Comparison of ENCODE assay signal across 8 mouse cellular contexts in the genomic region with DNA sequence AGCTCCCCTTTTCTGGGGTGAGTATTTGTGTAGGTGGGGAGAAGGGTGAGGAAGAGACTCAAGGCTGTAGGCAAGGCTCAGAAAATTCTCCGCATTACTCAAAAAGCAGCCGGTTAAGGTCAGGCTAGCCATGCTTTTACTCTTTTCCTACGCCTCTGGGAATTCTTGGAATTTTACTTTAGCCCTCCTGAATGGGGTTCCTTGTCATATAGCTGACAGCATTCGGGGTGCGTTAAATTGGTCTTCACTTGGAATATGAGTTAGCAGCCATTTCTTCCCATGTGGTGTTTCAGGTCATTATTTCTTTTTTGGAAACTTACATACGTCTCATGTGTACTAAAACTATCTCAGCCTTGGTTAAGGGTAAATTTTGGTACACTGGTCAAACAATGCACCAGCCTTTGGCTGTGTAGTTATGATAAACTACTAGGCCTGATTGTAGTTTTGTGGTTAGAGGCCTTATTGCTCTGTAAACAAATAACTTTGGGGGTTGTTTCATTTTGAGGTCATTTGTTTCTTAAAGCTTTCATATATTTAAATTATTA. TPM values are rescaled to one million over a fixed set of nuclear protein-coding genes. Genes with fewer than 3 reads are reported as not detected.
DNase-seq lines count a peak whose midpoint lies in the region; ATAC-seq and TF ChIP-seq lines count a peak whose summit lies in the region.

No protein-coding gene starts in this region.

- H3K4me3 ChIP-seq in forebrain, embryonic 15.5 days, result peak overlapping the region; percentile 86
- peak overlapping the region; percentile 63 to 65 for H3K4me3 ChIP-seq in liver, embryonic 14.5 days (ENCODE audit: insufficient read depth in 1 of 2, low read depth in 2 of 2, low read length in 2 of 2)

- WGBS in forebrain, embryonic 15.5 days, result 4% methylated on average over 6 of the region's 6 CpGs
- 7% methylated on average over 6 of the region's 6 CpGs for WGBS in liver, embryonic 14.5 days (ENCODE audit: insufficient replicate concordance)

- H3K27me3 ChIP-seq in forebrain, embryonic 15.5 days, result no peaks in the 10 kb centered on the region
- peaks cover 18% of the 10 kb centered on the region for H3K27me3 ChIP-seq in liver, embryonic 14.5 days (ENCODE audit: control insufficient read depth, insufficient read depth, low read length)

- no peak for TF ChIP-seq EP300 in liver, embryonic 14.5 days (IDR thresholded peaks at IDR 0.05; ENCODE audit: low read depth)

- no peak for ATAC-seq in forebrain, embryonic 15.5 days (replicated peaks)
- ATAC-seq in liver, embryonic 14.5 days (ENCODE audit: insufficient read depth), result no peak

- peaks cover 26% of the 10 kb centered on the region for H3K4me1 ChIP-seq in forebrain, embryonic 15.5 days
- H3K4me1 ChIP-seq in liver, embryonic 14.5 days (replicated peaks; ENCODE audit: control insufficient read depth in 2 of 2, insufficient read depth in 2 of 2, low read length in 1 of 2), result peaks cover 0 to 4% of the 10 kb centered on the region in 2 experiments; a peak in 2 of 4 replicates

- H3K4me2 ChIP-seq in forebrain, embryonic 15.5 days (replicated peaks), result peak overlapping the region; percentile 94
- H3K4me2 ChIP-seq in liver, embryonic 14.5 days (ENCODE audit: low read depth), result peak overlapping the region; percentile 63

- H3K9me3 ChIP-seq in forebrain, embryonic 15.5 days, result no peaks in the 10 kb centered on the region
- H3K9me3 ChIP-seq in liver, embryonic 14.5 days (ENCODE audit: control insufficient read depth, low read length), result no peaks in the 10 kb centered on the region

- H3K36me3 ChIP-seq in forebrain, embryonic 15.5 days, result no peaks in the 10 kb centered on the region
- no peaks in the 10 kb centered on the region for H3K36me3 ChIP-seq in liver, embryonic 14.5 days (replicated peaks; ENCODE audit: control insufficient read depth, insufficient read depth, low read depth)

- no peak overlapping the region for H3K27ac ChIP-seq in forebrain, embryonic 15.5 days (replicated peaks)
- peak overlapping the region; percentile 30; the same call in 1 of the 2 replicates for H3K27ac ChIP-seq in liver, embryonic 14.5 days

- H3K9ac ChIP-seq in forebrain, embryonic 15.5 days (replicated peaks), result peak overlapping the region; percentile 88
- peak overlapping the region; percentile 57 for H3K9ac ChIP-seq in liver, embryonic 14.5 days (replicated peaks)

- peak; percentile 6 for DNase-seq in cerebellum, adult 9-11 months
- DNase-seq in cerebellum, postnatal 10 days, result no peak
- peak; percentile 67 for DNase-seq in A20 (ENCODE audit: low read depth, low spot score)
- no peak for DNase-seq in liver, embryonic 14.5 days (ENCODE audit: low read depth in 3 of 3, low spot score in 3 of 3)
- DNase-seq in urinary bladder, postnatal 14 days (ENCODE audit: low spot score), result no peak
- no peak for DNase-seq in testis, postnatal 14 days (ENCODE audit: low spot score)
- DNase-seq in urinary bladder, adult 18-20 months (ENCODE audit: low spot score in 2 of 2), result no peak

- no peak for TF ChIP-seq CTCF in liver, embryonic 14.5 days (IDR thresholded peaks at IDR 0.05; ENCODE audit: low read depth)

RNA-seq across cellular contexts. Expression of gene Mpp6, which starts 1.1 kb away (rescaled TPM):
- polyA plus RNA-seq in forebrain, embryonic 15.5 days (2015; fragmentation: Nextera tagmentation; extraction: Ambion mirVana), result 74.5 and 76.8 TPM in 2 replicates
- 8.1 and 19.3 TPM in 2 replicates for polyA plus RNA-seq in liver, embryonic 14.5 days (2012; rRNA removed)
- polyA plus RNA-seq in liver, embryonic 14.5 days (2014; fragmentation: Nextera tagmentation; extraction: Ambion mirVana), result 28.5 and 32.2 TPM in 2 replicates

Comparison
In these comparisons a context has a peak if more than half of its experiments do, and no peak if none do; other contexts are left out.
1. DNase-seq: peak in cerebellum, adult 9-11 months (single experiment) and A20 (single experiment); none in cerebellum, postnatal 10 days (0 of 2), liver, embryonic 14.5 days (0 of 3), urinary bladder, postnatal 14 days (single experiment), testis, postnatal 14 days (single experiment) and urinary bladder, adult 18-20 months (0 of 2).